Mouse (Mus musculus): ENCODE data around the gene Rab21. TPM values are rescaled to one million over a fixed set of nuclear protein-coding genes. Genes with fewer than 3 reads are reported as not detected.

Gene Rab21
- 13.8 and 15.4 TPM in 2 replicates for polyA plus RNA-seq (2014; fragmentation: Nextera tagmentation; extraction: Ambion mirVana)

DNA sequence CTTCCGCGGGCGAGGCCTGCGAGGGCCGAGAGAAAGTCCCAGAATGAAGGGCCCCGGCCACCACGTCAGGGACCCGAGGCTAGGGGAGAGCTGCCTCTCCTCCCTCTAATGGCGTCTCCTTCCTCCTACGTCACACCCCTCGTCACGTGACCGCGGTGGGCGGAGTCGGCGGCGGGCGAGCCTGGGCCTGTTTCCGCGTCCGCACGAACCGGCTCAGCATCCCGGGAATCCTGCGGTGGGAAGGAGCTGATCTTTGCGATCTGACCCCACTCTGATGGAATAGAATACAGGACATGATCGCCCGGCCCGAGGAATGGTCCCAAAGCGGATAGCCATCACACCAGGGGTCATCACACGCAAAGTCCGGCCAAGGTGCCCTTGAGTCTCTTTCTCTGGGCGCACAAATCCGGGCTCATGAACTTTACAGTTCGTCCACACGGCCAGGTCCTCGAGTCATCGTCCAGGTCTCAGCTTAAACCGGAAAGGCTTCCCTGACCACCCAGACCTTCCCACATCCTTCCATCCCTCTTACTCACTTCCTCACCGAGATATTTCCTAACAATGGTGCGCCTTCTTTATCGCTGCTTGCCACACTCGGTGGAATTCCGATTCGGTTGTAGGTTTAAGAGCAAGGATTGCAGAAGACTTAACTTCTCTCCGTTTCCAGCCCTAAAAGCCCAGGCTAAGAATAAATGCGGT, at the start of gene Rab21:
Gene Rab21 (minus strand): TSS at position 122 of the 699 bp plus-strand sequence.
- WGBS = under 1% methylated on average over 42 of the region's 48 CpGs
- peak within 1 kb of the TSS; percentile 93 for H3K4me3 ChIP-seq (ENCODE audit: low read depth, low read length)
- H3K4me1 ChIP-seq (ENCODE audit: control insufficient read depth, insufficient read depth, low read length) = peaks cover 20% of the 10 kb centered on the region
- peak within 1 kb of the TSS; percentile 86 for H3K9ac ChIP-seq (replicated peaks; ENCODE audit: low read depth, low read length)
- H3K4me2 ChIP-seq (ENCODE audit: low read depth, low read length) = peak within 1 kb of the TSS; percentile 55
- ATAC-seq (ENCODE audit: low read depth) = peak; percentile 95
- H3K27ac ChIP-seq (ENCODE audit: low read depth, low read length) = peak within 1 kb of the TSS; percentile 98
- H3K27me3 ChIP-seq (ENCODE audit: control insufficient read depth, insufficient read depth, low read length) = no peaks in the 10 kb centered on the region; the same call in 1 of the 2 replicates
- no peaks in the 10 kb centered on the region for H3K9me3 ChIP-seq (ENCODE audit: control insufficient read depth, low read length)
- H3K36me3 ChIP-seq (ENCODE audit: control insufficient read depth, insufficient read depth, low read length) = no peaks in the 10 kb centered on the region

DNA sequence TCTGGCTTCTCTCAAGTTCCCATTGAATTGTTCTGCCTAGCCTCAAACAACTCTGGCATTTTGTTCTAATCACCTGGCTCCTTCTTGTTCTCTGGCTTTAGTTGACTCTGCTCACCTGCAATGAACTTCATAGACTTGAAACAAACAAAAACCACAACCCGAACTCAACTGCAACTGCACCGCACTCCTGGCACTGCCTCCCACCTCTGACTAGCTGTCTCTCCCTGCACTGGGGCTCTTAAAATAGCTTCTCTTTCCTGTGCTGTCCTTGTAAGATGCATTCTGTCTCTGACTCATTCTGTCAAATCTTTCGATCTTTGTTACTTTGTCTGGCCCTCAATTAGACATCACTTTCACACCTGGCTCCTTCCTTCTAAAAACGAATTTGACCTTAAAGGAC, 47.8 kb upstream of the Rab21 start:
- Histone ChIP-seq H3K4me3 (ENCODE audit: low read depth, low read length) (peak overlapping the region; percentile 51; the same call in 1 of the 2 replicates), H3K36me3 (ENCODE audit: control insufficient read depth, insufficient read depth, low read length) (no peaks in the 10 kb centered on the region), H3K4me1 (ENCODE audit: control insufficient read depth, insufficient read depth, low read length) (peaks cover 13% of the 10 kb centered on the region), H3K4me2 (ENCODE audit: low read depth, low read length) (peak overlapping the region; percentile 67), H3K9me3 (ENCODE audit: control insufficient read depth, low read length) (no peaks in the 10 kb centered on the region), H3K27ac (ENCODE audit: low read depth, low read length) (no peak overlapping the region), H3K27me3 (ENCODE audit: control insufficient read depth, insufficient read depth, low read length) (no peaks in the 10 kb centered on the region), H3K9ac (replicated peaks; ENCODE audit: low read depth, low read length) (no peak overlapping the region)
- WGBS = 90% methylated on average over 4 of the region's 4 CpGs
- ATAC-seq (ENCODE audit: low read depth) = no peak

GRCm38 (mm10) chr10:115362623-115362964, 47.2 kb upstream of the Rab21 start:
- Histone ChIP-seq H3K9ac (replicated peaks; ENCODE audit: low read depth, low read length) (peak overlapping the region; percentile 44), H3K4me3 (ENCODE audit: low read depth, low read length) (peak overlapping the region; percentile 51), H3K36me3 (ENCODE audit: control insufficient read depth, insufficient read depth, low read length) (no peaks in the 10 kb centered on the region), H3K27me3 (ENCODE audit: control insufficient read depth, insufficient read depth, low read length) (no peaks in the 10 kb centered on the region), H3K9me3 (ENCODE audit: control insufficient read depth, low read length) (no peaks in the 10 kb centered on the region), H3K27ac (ENCODE audit: low read depth, low read length) (peak overlapping the region; percentile 90), H3K4me2 (ENCODE audit: low read depth, low read length) (peak overlapping the region; percentile 67), H3K4me1 (ENCODE audit: control insufficient read depth, insufficient read depth, low read length) (peaks cover 13% of the 10 kb centered on the region)
- ATAC-seq (ENCODE audit: low read depth) = peak; percentile 22
- WGBS = 9% methylated on average over 9 of the region's 9 CpGs

DNA sequence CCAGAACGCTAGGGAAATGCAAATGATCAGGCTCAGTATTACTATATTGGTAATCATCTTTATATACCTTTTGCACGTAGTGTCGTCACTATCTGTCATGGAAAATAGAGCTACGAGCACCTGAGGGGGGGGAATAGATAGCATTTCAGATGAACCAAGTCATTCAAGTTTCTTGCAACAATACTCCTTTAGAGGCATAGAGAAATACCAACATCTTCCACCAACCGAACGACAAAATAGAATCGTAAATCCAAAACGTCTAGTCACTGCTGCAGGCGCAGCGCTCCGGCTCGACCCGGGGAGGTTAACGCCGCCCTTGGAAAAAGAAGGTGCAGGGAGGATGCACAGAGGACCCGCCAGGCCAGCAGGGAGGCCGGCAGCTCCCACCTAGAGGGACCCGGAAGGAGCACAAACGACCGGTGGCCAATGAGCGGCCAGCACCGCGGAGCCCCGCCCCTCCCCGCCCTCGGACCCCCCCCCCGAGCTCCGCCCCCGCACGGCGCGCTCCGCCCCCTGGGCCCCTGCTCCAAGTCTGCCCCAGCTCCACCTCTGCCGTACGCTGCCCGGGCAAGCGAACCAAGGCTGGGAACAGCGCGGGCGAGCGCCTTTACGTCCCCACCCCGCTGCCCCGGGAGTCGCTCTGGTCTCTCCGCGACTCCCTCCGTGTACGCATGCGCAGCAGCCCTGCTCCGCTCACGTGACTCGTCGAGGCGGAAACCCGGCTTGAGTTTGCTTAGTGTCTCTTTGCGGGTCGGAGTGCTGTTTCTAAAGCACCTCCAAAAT, 46.6 kb upstream of the Rab21 start, which contains the start of gene Tmem19:
Gene Tmem19 (minus strand): TSS at position 662 of the 783 bp plus-strand sequence.
- Histone ChIP-seq H3K4me2 (ENCODE audit: low read depth, low read length) (peak within 1 kb of the TSS; percentile 67), H3K4me3 (ENCODE audit: low read depth, low read length) (peak within 1 kb of the TSS; percentile 51), H3K36me3 (ENCODE audit: control insufficient read depth, insufficient read depth, low read length) (no peaks in the 10 kb centered on the region), H3K4me1 (ENCODE audit: control insufficient read depth, insufficient read depth, low read length) (peaks cover 13% of the 10 kb centered on the region), H3K27ac (ENCODE audit: low read depth, low read length) (peak within 1 kb of the TSS; percentile 90), H3K9ac (replicated peaks; ENCODE audit: low read depth, low read length) (peak within 1 kb of the TSS; percentile 44), H3K9me3 (ENCODE audit: control insufficient read depth, low read length) (no peaks in the 10 kb centered on the region), H3K27me3 (ENCODE audit: control insufficient read depth, insufficient read depth, low read length) (no peaks in the 10 kb centered on the region)
- peak; percentile 99 for ATAC-seq (ENCODE audit: low read depth)
- under 1% methylated on average over 49 of the region's 58 CpGs for WGBS

- Histone ChIP-seq H3K4me2 (ENCODE audit: low read depth, low read length) (no peak overlapping the region), H3K4me1 (ENCODE audit: control insufficient read depth, insufficient read depth, low read length) (peaks cover 13% of the 10 kb centered on the region), H3K9ac (replicated peaks; ENCODE audit: low read depth, low read length) (no peak overlapping the region), H3K36me3 (ENCODE audit: control insufficient read depth, insufficient read depth, low read length) (peaks cover 3% of the 10 kb centered on the region; the same call in 1 of the 2 replicates), H3K27ac (ENCODE audit: low read depth, low read length) (no peak overlapping the region), H3K4me3 (ENCODE audit: low read depth, low read length) (no peak overlapping the region), H3K27me3 (ENCODE audit: control insufficient read depth, insufficient read depth, low read length) (no peaks in the 10 kb centered on the region), H3K9me3 (ENCODE audit: control insufficient read depth, low read length) (no peaks in the 10 kb centered on the region)
- WGBS = 95% methylated on average over 7 of the region's 7 CpGs
- no peak for ATAC-seq (ENCODE audit: low read depth)
Observed at GRCm38 (mm10) chr10:115359066-115359465, 43.7 kb upstream of the Rab21 start.

DNA sequence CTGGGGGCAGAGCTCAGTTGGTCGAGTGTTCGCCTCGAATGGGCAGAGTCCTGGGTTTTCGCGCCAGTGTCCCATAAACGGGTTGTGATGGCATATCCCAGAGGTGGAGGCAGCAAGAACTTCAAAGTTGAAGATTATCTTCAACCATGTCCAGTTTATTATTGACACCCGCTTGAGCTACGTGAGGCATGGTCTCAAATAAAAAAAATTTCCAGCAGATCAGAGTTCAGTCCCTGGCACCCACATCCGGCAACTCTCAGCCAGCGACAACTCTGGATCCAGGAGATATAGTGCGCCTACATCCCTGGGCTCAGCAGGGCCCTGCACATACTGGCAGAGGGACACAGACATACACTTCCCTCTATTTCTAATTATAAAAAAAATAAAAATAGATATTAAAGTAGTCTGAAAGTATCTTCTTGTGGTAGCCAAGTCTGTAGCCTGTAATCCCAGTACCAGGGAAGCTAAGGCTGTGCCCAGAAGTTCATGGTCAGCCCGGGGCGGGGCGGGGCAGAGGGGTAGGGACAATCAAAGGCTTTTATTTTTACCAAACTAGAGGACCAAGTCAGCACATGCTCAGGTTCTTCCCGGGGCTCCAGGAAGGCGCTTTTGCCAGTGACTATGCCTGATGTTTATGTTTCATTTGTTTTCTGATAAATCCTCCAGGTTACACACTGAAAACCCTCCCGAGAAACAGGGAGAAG, 43.0 kb upstream of the Rab21 start:
- WGBS = 94% methylated on average over 17 of the region's 17 CpGs
- H3K4me1 ChIP-seq (ENCODE audit: control insufficient read depth, insufficient read depth, low read length) = peaks cover 13% of the 10 kb centered on the region
- no peaks in the 10 kb centered on the region for H3K9me3 ChIP-seq (ENCODE audit: control insufficient read depth, low read length)
- no peak overlapping the region for H3K27ac ChIP-seq (ENCODE audit: low read depth, low read length)
- no peak for ATAC-seq (ENCODE audit: low read depth)
- H3K27me3 ChIP-seq (ENCODE audit: control insufficient read depth, insufficient read depth, low read length) = no peaks in the 10 kb centered on the region
- H3K4me2 ChIP-seq (ENCODE audit: low read depth, low read length) = no peak overlapping the region
- no peak overlapping the region for H3K4me3 ChIP-seq (ENCODE audit: low read depth, low read length)
- no peak overlapping the region for H3K9ac ChIP-seq (replicated peaks; ENCODE audit: low read depth, low read length)
- peaks cover 3% of the 10 kb centered on the region; the same call in 1 of the 2 replicates for H3K36me3 ChIP-seq (ENCODE audit: control insufficient read depth, insufficient read depth, low read length)

GRCm38 (mm10) chr10:115356106-115356505, 40.7 kb upstream of the Rab21 start:
- no peak overlapping the region for H3K4me2 ChIP-seq (ENCODE audit: low read depth, low read length)
- H3K9ac ChIP-seq (replicated peaks; ENCODE audit: low read depth, low read length) = no peak overlapping the region
- H3K27me3 ChIP-seq (ENCODE audit: control insufficient read depth, insufficient read depth, low read length) = no peaks in the 10 kb centered on the region
- H3K4me3 ChIP-seq (ENCODE audit: low read depth, low read length) = no peak overlapping the region
- peaks cover 3% of the 10 kb centered on the region; the same call in 1 of the 2 replicates for H3K36me3 ChIP-seq (ENCODE audit: control insufficient read depth, insufficient read depth, low read length)
- no peaks in the 10 kb centered on the region for H3K9me3 ChIP-seq (ENCODE audit: control insufficient read depth, low read length)
- WGBS = 91% methylated on average over 5 of the region's 7 CpGs
- H3K4me1 ChIP-seq (ENCODE audit: control insufficient read depth, insufficient read depth, low read length) = peaks cover 4% of the 10 kb centered on the region; the same call in 1 of the 2 replicates
- ATAC-seq (ENCODE audit: low read depth) = no peak
- no peak overlapping the region for H3K27ac ChIP-seq (ENCODE audit: low read depth, low read length)

GRCm38 (mm10) chr10:115355016-115355415, 39.6 kb upstream of the Rab21 start:
- no peaks in the 10 kb centered on the region for H3K4me1 ChIP-seq (ENCODE audit: control insufficient read depth, insufficient read depth, low read length)
- ATAC-seq (ENCODE audit: low read depth) = no peak
- no peaks in the 10 kb centered on the region for H3K27me3 ChIP-seq (ENCODE audit: control insufficient read depth, insufficient read depth, low read length)
- H3K9me3 ChIP-seq (ENCODE audit: control insufficient read depth, low read length) = no peaks in the 10 kb centered on the region
- no peak overlapping the region for H3K4me2 ChIP-seq (ENCODE audit: low read depth, low read length)
- WGBS = 92% methylated on average over 6 of the region's 6 CpGs
- no peak overlapping the region for H3K27ac ChIP-seq (ENCODE audit: low read depth, low read length)
- H3K36me3 ChIP-seq (ENCODE audit: control insufficient read depth, insufficient read depth, low read length) = peaks cover 3% of the 10 kb centered on the region; the same call in 1 of the 2 replicates
- no peak overlapping the region for H3K9ac ChIP-seq (replicated peaks; ENCODE audit: low read depth, low read length)
- H3K4me3 ChIP-seq (ENCODE audit: low read depth, low read length) = no peak overlapping the region

Measured in neural tube, embryonic 14.5 days (tissue).